Comparison of ENCODE assay signal across 11 mouse cellular contexts in the genomic region with DNA sequence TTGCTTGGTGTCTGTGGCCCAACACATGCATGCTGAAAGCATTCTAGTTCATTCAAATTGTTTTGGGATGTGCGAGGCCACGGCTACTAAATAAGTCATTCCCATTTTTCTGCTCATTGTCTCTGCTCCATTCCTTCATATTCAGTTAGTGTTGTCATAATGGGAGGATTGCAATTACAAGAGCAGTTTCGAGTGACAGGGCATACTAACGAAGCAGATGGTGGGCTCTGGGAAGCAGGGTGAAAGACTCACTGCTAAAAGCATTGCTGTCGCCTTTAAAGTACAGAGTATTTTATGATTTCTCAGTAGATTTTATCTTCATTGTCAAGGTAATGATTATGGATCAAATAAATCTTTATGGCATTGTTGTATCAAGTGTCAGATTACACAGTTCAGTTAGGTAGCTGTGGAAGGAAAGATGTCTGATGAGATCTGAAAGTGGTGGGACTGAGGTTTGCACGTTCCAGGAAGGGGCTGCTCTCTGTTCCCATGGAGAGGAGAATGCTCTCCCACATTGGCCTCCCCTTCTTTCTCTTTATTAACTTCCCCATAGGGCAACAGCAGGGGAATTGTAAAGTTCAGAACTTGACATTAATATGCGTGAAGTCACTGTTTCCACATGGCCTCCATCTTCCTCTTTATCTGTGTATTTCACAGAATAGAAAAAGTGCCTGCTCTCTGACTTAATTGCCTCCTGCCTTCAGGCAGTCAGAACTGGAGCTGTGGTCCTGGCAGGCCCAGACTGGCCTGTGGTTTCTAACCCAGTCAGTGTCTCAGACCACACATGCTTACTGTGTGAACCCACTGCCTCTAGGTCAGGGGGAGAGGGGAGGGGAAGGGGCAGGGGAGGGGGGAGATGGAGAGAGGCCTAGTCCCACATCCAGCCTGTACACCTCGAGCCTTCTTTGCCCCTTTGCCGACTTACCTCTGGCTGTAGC.
A peak's percentile ranks its signal among the peaks of the same experiment; 100 is the strongest.
DNase-seq lines count a peak whose midpoint lies in the region; ATAC-seq and TF ChIP-seq lines count a peak whose summit lies in the region.
"Had no signal": no experiment of that assay in that cellular context is flagged by ENCODE, and none has a peak within 500 bp of the region (broad histone marks: within the 10 kb centered on the region; RNA-seq: fewer than 3 reads in every experiment).

No protein-coding gene starts in this region.

- TF ChIP-seq EP300 in stomach, postnatal 0 days (optimal IDR thresholded peaks at IDR 0.05): no peak

- H3K27ac ChIP-seq in forebrain, embryonic 12.5 days: 0 out of 2 replicates have a peak overlapping the region, but pooled peaks have one; percentile 5
- H3K27ac ChIP-seq in forebrain, embryonic 13.5 days: no peak overlapping the region
- peak overlapping the region; percentile 59 for H3K27ac ChIP-seq in stomach, embryonic 15.5 days
- no peak overlapping the region for H3K27ac ChIP-seq in stomach, postnatal 0 days (replicated peaks)
- H3K27ac ChIP-seq in intestine, embryonic 16.5 days (ENCODE audit: low read length): peak overlapping the region; percentile 76
- H3K27ac ChIP-seq in neural tube, embryonic 15.5 days (replicated peaks): peak overlapping the region; percentile 43
- H3K27ac ChIP-seq: heart, adult 2 months; lung, embryonic 15.5 days had no signal

- peaks cover 16% of the 10 kb centered on the region for H3K4me1 ChIP-seq in forebrain, embryonic 12.5 days
- peaks cover 13% of the 10 kb centered on the region for H3K4me1 ChIP-seq in forebrain, embryonic 13.5 days
- H3K4me1 ChIP-seq in stomach, embryonic 15.5 days: peaks cover 4% of the 10 kb centered on the region; the same call in 1 of the 2 replicates
- 0 out of 2 replicates have a peak, but pooled peaks cover 2% of the 10 kb centered on the region for H3K4me1 ChIP-seq in stomach, postnatal 0 days (replicated peaks; ENCODE audit: control insufficient read depth, insufficient read depth)
- H3K4me1 ChIP-seq in intestine, embryonic 16.5 days (ENCODE audit: control insufficient read depth, insufficient read depth, low read length): peaks cover 31% of the 10 kb centered on the region
- peaks cover 25% of the 10 kb centered on the region for H3K4me1 ChIP-seq in neural tube, embryonic 15.5 days
- H3K4me1 ChIP-seq: lung, embryonic 15.5 days had no signal

- H3K9ac ChIP-seq in forebrain, embryonic 12.5 days: no peak overlapping the region
- no peak overlapping the region for H3K9ac ChIP-seq in forebrain, embryonic 13.5 days
- no peak overlapping the region for H3K9ac ChIP-seq in stomach, embryonic 15.5 days
- H3K9ac ChIP-seq in stomach, postnatal 0 days (ENCODE audit: low read length): no peak overlapping the region
- peak overlapping the region; percentile 60 for H3K9ac ChIP-seq in intestine, embryonic 16.5 days (ENCODE audit: low read depth, low read length)
- H3K9ac ChIP-seq in neural tube, embryonic 15.5 days (replicated peaks): no peak overlapping the region
- H3K9ac ChIP-seq: lung, embryonic 15.5 days had no signal

- no peaks in the 10 kb centered on the region for H3K36me3 ChIP-seq in forebrain, embryonic 12.5 days (replicated peaks)
- H3K36me3 ChIP-seq in forebrain, embryonic 13.5 days (ENCODE audit: poor library complexity, severe bottlenecking): no peaks in the 10 kb centered on the region
- no peaks in the 10 kb centered on the region for H3K36me3 ChIP-seq in stomach, embryonic 15.5 days
- H3K36me3 ChIP-seq in stomach, postnatal 0 days (ENCODE audit: control insufficient read depth, insufficient read depth, low read length): no peaks in the 10 kb centered on the region
- H3K36me3 ChIP-seq in intestine, embryonic 16.5 days (ENCODE audit: control insufficient read depth, insufficient read depth, low read length): no peaks in the 10 kb centered on the region
- H3K36me3 ChIP-seq in neural tube, embryonic 15.5 days: no peaks in the 10 kb centered on the region
- H3K36me3 ChIP-seq: lung, embryonic 15.5 days had no signal

- H3K27me3 ChIP-seq in forebrain, embryonic 12.5 days: no peaks in the 10 kb centered on the region
- H3K27me3 ChIP-seq in forebrain, embryonic 13.5 days: no peaks in the 10 kb centered on the region
- H3K27me3 ChIP-seq in stomach, embryonic 15.5 days (replicated peaks): no peaks in the 10 kb centered on the region
- H3K27me3 ChIP-seq in stomach, postnatal 0 days (ENCODE audit: control insufficient read depth, insufficient read depth, low read length): no peaks in the 10 kb centered on the region
- H3K27me3 ChIP-seq in intestine, embryonic 16.5 days (replicated peaks; ENCODE audit: control insufficient read depth, insufficient read depth, low read length): no peaks in the 10 kb centered on the region
- no peaks in the 10 kb centered on the region for H3K27me3 ChIP-seq in neural tube, embryonic 15.5 days (replicated peaks)
- H3K27me3 ChIP-seq: lung, embryonic 15.5 days had no signal

- WGBS in forebrain, embryonic 12.5 days: 49% methylated on average over 9 of the region's 9 CpGs
- 42% methylated on average over 9 of the region's 9 CpGs for WGBS in forebrain, embryonic 13.5 days
- WGBS in stomach, embryonic 15.5 days: 42% methylated on average over 9 of the region's 9 CpGs
- 57% methylated on average over 9 of the region's 9 CpGs for WGBS in stomach, postnatal 0 days
- 46% methylated on average over 9 of the region's 9 CpGs for WGBS in intestine, embryonic 16.5 days
- 35% methylated on average over 9 of the region's 9 CpGs for WGBS in neural tube, embryonic 15.5 days

- H3K9me3 ChIP-seq in forebrain, embryonic 12.5 days: no peaks in the 10 kb centered on the region
- no peaks in the 10 kb centered on the region for H3K9me3 ChIP-seq in forebrain, embryonic 13.5 days (replicated peaks)
- no peaks in the 10 kb centered on the region for H3K9me3 ChIP-seq in stomach, embryonic 15.5 days
- H3K9me3 ChIP-seq in stomach, postnatal 0 days (ENCODE audit: control insufficient read depth, low read length): no peaks in the 10 kb centered on the region
- no peaks in the 10 kb centered on the region for H3K9me3 ChIP-seq in intestine, embryonic 16.5 days (ENCODE audit: control insufficient read depth, low read length)
- no peaks in the 10 kb centered on the region for H3K9me3 ChIP-seq in neural tube, embryonic 15.5 days (replicated peaks)
- H3K9me3 ChIP-seq: lung, embryonic 15.5 days had no signal

- no peak for ATAC-seq in forebrain, embryonic 12.5 days (ENCODE audit: low FRiP score)
- no peak for ATAC-seq in forebrain, embryonic 13.5 days
- peak; percentile 31; the same call in 1 of the 2 replicates for ATAC-seq in stomach, embryonic 15.5 days (ENCODE audit: insufficient read depth, low FRiP score, low read depth)
- no peak for ATAC-seq in stomach, postnatal 0 days (ENCODE audit: low FRiP score, low TSS enrichment)
- peak; percentile 62 for ATAC-seq in intestine, embryonic 16.5 days
- ATAC-seq in neural tube, embryonic 15.5 days (ENCODE audit: low FRiP score): peak; percentile 63; the same call in 1 of the 2 replicates

- no peak overlapping the region for H3K4me2 ChIP-seq in forebrain, embryonic 12.5 days
- no peak overlapping the region for H3K4me2 ChIP-seq in forebrain, embryonic 13.5 days
- H3K4me2 ChIP-seq in stomach, embryonic 15.5 days: no peak overlapping the region
- H3K4me2 ChIP-seq in stomach, postnatal 0 days (replicated peaks; ENCODE audit: low read depth): no peak overlapping the region
- H3K4me2 ChIP-seq in intestine, embryonic 16.5 days (ENCODE audit: low read depth, low read length): peak overlapping the region; percentile 43
- H3K4me2 ChIP-seq in neural tube, embryonic 15.5 days: no peak overlapping the region
- H3K4me2 ChIP-seq: lung, embryonic 15.5 days had no signal

- TF ChIP-seq CTCF in stomach, postnatal 0 days (IDR thresholded peaks at IDR 0.05; ENCODE audit: low read depth): no peak

- no peak for DNase-seq in stomach, postnatal 0 days (ENCODE audit: low spot score)
- DNase-seq in layer of hippocampus, adult 11-12 months (ENCODE audit: low spot score): no peak
- DNase-seq in gastrocnemius, adult 18-20 months (ENCODE audit: low spot score): no peak
- DNase-seq: heart, adult 2 months had no signal

- H3K4me3 ChIP-seq in forebrain, embryonic 12.5 days (replicated peaks): no peak overlapping the region
- H3K4me3 ChIP-seq in forebrain, embryonic 13.5 days: no peak overlapping the region
- no peak overlapping the region for H3K4me3 ChIP-seq in stomach, embryonic 15.5 days (replicated peaks)
- H3K4me3 ChIP-seq in stomach, postnatal 0 days (ENCODE audit: low read depth, low read length): no peak overlapping the region
- peak overlapping the region; percentile 35 for H3K4me3 ChIP-seq in intestine, embryonic 16.5 days (ENCODE audit: low read length)
- no peak overlapping the region for H3K4me3 ChIP-seq in neural tube, embryonic 15.5 days (replicated peaks)
- H3K4me3 ChIP-seq: erythroblast, embryonic 14.5 days; heart, adult 2 months; lung, embryonic 15.5 days had no signal

Comparison
In these comparisons a context has a peak if more than half of its experiments do, and no peak if none do; other contexts are left out.
1. ATAC-seq: peak in stomach, embryonic 15.5 days (single experiment), intestine, embryonic 16.5 days (single experiment) and neural tube, embryonic 15.5 days (single experiment); none in forebrain, embryonic 12.5 days (single experiment), forebrain, embryonic 13.5 days (single experiment) and stomach, postnatal 0 days (single experiment).
2. H3K27ac ChIP-seq: peak in forebrain, embryonic 12.5 days (single experiment), stomach, embryonic 15.5 days (single experiment), intestine, embryonic 16.5 days (single experiment) and neural tube, embryonic 15.5 days (single experiment); none in forebrain, embryonic 13.5 days (single experiment) and stomach, postnatal 0 days (single experiment).